Mouse (Mus musculus): ENCODE measurements at regions not wholly inside any gene's neighbourhood (a gene's known extent, or its start where the extent isn't known, plus 50 kb on each side); places are given as distances from the start of the nearest gene placed in this dataset.
"Not testable (repeated sequence)": the region's sequence is repeated elsewhere in the genome, so short reads cannot be mapped to it uniquely, and the experiment has no call there.

GRCm38 (mm10) chr12:98144464-98144863 is 114.8 kb downstream of the Galc start:
- WGBS: 54% methylated on average over 4 of the region's 4 CpGs
- no peak for ATAC-seq (ENCODE audit: extremely low read depth, insufficient number of reproducible peaks, low FRiP score, low TSS enrichment)

DNA sequence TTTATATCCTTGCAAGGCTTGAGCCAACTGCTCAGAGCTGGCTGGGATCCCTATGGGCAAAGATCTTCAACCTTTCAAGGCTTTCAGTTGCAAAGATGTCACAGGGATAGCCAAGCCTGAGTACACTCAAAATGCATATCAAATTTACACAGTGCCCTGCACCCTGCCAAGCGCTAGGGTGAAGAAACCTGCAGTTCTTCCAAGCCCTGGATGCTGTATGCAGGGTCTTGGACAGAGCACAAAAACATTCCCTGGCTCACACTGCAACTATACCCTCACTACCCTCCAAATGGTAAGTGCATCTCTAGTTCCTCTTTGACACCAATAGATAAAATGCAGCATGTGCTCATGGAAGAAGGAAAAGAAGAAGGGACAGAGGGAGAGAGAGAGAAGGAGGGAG is 116.1 kb downstream of the Galc start:
- Histone ChIP-seq H3K36me3 (no peaks in the 10 kb centered on the region), H3K9me3 (no peaks in the 10 kb centered on the region), H3K4me3 (no peak overlapping the region), H3K9ac (no peak overlapping the region), H3K4me2 (no peak overlapping the region), H3K4me1 (no peaks in the 10 kb centered on the region), H3K27ac (replicated peaks) (no peak overlapping the region), H3K27me3 (replicated peaks) (no peaks in the 10 kb centered on the region)
- 78% methylated on average over 1 of the region's 1 CpGs for WGBS
- no peak for ATAC-seq (ENCODE audit: extremely low read depth, insufficient number of reproducible peaks, low FRiP score, low TSS enrichment)

More at GRCm38 (mm10) chr12:98144464-98144863, 114.8 kb downstream of the Galc start:
- no peaks in the 10 kb centered on the region for H3K27me3 ChIP-seq (replicated peaks)
- H3K27ac ChIP-seq (replicated peaks): no peak overlapping the region
- H3K4me1 ChIP-seq: no peaks in the 10 kb centered on the region
- no peak overlapping the region for H3K4me2 ChIP-seq
- no peak overlapping the region for H3K4me3 ChIP-seq
- no peaks in the 10 kb centered on the region for H3K9me3 ChIP-seq
- no peaks in the 10 kb centered on the region for H3K36me3 ChIP-seq
- H3K9ac ChIP-seq: no peak overlapping the region

- not testable (repeated sequence) for H3K36me3 ChIP-seq; ATAC-seq (ENCODE audit: extremely low read depth, insufficient number of reproducible peaks, low FRiP score, low TSS enrichment); H3K4me1 ChIP-seq; H3K9ac ChIP-seq; H3K27me3 ChIP-seq (replicated peaks); H3K4me2 ChIP-seq; H3K27ac ChIP-seq (replicated peaks); H3K4me3 ChIP-seq; H3K9me3 ChIP-seq
- 78% methylated on average over 3 of the region's 3 CpGs for WGBS
Observed at GRCm38 (mm10) chr12:98139906-98140305, 119.4 kb downstream of the Galc start.

DNA sequence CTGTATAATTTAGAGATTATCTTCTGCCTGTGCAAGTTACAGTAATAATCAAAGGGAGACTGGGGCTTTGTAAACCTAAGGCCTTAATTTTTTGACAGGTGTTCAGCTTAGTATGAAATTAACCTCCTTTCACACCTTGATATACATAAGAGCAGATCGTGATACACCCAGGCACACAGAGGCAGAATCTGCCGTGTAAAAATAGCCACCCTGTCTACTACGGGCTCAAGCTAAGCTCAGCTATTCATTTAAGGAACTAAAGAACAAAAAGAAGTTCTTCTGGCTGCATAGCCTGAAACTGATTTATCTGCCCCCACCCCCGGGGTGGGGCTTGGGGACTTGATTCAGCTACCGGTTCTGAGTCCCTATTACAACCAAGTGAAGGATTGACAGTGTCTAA is 128.0 kb downstream of the Galc start:
- Histone ChIP-seq H3K9me3 (no peaks in the 10 kb centered on the region), H3K36me3 (no peaks in the 10 kb centered on the region), H3K4me2 (no peak overlapping the region), H3K9ac (no peak overlapping the region), H3K27ac (replicated peaks) (no peak overlapping the region), H3K4me1 (no peaks in the 10 kb centered on the region), H3K4me3 (no peak overlapping the region), H3K27me3 (replicated peaks) (no peaks in the 10 kb centered on the region)
- WGBS: 57% methylated on average over 5 of the region's 5 CpGs
- no peak for ATAC-seq (ENCODE audit: extremely low read depth, insufficient number of reproducible peaks, low FRiP score, low TSS enrichment)

GRCm38 (mm10) chr12:98123541-98123940 is 135.7 kb downstream of the Galc start:
- no peaks in the 10 kb centered on the region for H3K36me3 ChIP-seq
- no peak overlapping the region for H3K9ac ChIP-seq
- no peak overlapping the region for H3K27ac ChIP-seq (replicated peaks)
- H3K4me2 ChIP-seq: no peak overlapping the region
- no peaks in the 10 kb centered on the region for H3K27me3 ChIP-seq (replicated peaks)
- H3K9me3 ChIP-seq: no peaks in the 10 kb centered on the region
- no peaks in the 10 kb centered on the region for H3K4me1 ChIP-seq
- H3K4me3 ChIP-seq: no peak overlapping the region
- WGBS: 65% methylated on average over 3 of the region's 3 CpGs
- ATAC-seq (ENCODE audit: extremely low read depth, insufficient number of reproducible peaks, low FRiP score, low TSS enrichment): no peak

GRCm38 (mm10) chr12:98108039-98108438 is 151.2 kb downstream of the Galc start:
- no peaks in the 10 kb centered on the region for H3K36me3 ChIP-seq
- H3K27ac ChIP-seq (replicated peaks): no peak overlapping the region
- no peaks in the 10 kb centered on the region for H3K27me3 ChIP-seq (replicated peaks)
- H3K4me3 ChIP-seq: no peak overlapping the region
- H3K4me2 ChIP-seq: no peak overlapping the region
- H3K9me3 ChIP-seq: no peaks in the 10 kb centered on the region
- no peak overlapping the region for H3K9ac ChIP-seq
- 64% methylated on average over 9 of the region's 9 CpGs for WGBS
- no peaks in the 10 kb centered on the region for H3K4me1 ChIP-seq
- no peak for ATAC-seq (ENCODE audit: extremely low read depth, insufficient number of reproducible peaks, low FRiP score, low TSS enrichment)

DNA sequence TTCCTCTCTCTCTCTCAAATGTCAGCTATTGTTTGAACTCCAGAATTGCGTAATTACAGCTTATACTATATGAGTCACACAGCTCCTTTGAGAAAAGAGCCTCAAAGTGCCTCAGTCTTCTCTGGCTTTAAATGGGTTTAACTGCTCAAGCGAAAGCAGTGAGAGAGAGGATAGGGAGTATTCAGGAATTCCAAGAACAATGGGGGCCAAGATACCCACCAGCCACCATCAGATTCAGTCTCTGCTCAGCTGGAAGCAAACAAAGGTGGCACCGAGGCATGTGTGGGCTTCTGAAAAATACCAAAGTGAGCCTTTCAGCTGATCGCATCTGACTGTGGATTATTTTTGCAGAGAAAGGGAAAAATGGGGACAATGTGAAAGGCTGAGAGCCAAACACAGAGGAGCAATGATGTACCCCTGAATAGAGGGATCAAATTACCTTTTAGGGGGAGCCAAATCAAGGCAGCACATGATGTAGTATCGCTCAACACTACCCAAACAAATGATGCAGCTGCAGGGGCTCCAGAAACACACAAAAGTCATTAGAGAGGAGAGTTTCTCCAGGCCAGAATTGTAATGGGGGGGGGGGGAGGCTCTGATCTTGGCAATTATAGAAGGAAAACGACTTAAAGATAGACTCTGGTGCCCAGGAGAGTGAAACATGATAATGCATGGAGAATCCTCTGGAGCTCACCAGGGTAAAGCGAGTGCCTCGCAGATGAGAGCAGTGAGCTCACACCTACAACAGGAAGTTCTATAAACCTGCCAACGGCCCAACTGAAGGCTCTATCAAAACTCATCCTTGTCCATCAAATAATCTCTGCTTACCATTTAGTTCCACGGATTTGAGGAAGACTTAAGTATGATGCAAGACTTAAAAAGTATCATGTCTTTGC is 152.2 kb downstream of the Galc start:
- H3K9ac ChIP-seq: no peak overlapping the region
- H3K4me2 ChIP-seq: no peak overlapping the region
- H3K36me3 ChIP-seq: no peaks in the 10 kb centered on the region
- WGBS: 52% methylated on average over 10 of the region's 10 CpGs
- no peaks in the 10 kb centered on the region for H3K9me3 ChIP-seq
- H3K27me3 ChIP-seq (replicated peaks): no peaks in the 10 kb centered on the region
- H3K4me1 ChIP-seq: no peaks in the 10 kb centered on the region
- H3K4me3 ChIP-seq: no peak overlapping the region
- no peak for ATAC-seq (ENCODE audit: extremely low read depth, insufficient number of reproducible peaks, low FRiP score, low TSS enrichment)
- no peak overlapping the region for H3K27ac ChIP-seq (replicated peaks)

DNA sequence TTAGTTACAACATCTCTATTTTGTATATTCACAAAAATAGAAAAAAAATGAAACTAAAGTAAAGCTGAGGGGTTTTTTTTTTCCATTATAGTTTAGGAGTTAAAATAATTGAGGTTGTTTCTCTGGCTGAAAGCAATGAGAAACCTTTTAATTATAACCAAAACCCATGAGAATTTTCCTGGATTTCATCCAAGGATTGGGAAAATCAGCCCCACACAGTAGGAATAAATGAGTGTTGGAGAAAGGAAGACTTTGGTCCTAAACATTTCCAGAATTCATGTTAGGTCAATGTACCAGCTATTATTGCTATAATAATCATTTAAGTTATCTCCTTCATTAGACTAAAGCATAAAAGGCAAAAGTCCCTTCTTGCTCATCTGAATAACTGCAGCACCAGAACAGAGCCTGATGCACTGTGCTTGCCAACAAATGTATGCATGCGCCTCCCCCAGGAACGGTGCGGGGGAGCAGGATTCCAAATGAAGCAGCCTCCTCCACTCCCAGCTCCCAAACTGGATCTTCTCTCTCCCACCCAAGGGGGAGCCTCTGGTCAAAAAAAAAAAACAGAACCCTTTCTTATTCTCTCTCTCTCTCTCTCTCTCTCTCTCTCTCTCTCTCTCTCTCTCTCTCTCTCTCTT is 153.0 kb downstream of the Galc start:
- H3K4me1 ChIP-seq: no peaks in the 10 kb centered on the region
- H3K4me3 ChIP-seq: no peak overlapping the region
- H3K9me3 ChIP-seq: no peaks in the 10 kb centered on the region
- H3K27ac ChIP-seq (replicated peaks): no peak overlapping the region
- WGBS: 37% methylated on average over 3 of the region's 3 CpGs
- H3K4me2 ChIP-seq: no peak overlapping the region
- no peaks in the 10 kb centered on the region for H3K36me3 ChIP-seq
- no peak overlapping the region for H3K9ac ChIP-seq
- no peaks in the 10 kb centered on the region for H3K27me3 ChIP-seq (replicated peaks)
- ATAC-seq (ENCODE audit: extremely low read depth, insufficient number of reproducible peaks, low FRiP score, low TSS enrichment): no peak

DNA sequence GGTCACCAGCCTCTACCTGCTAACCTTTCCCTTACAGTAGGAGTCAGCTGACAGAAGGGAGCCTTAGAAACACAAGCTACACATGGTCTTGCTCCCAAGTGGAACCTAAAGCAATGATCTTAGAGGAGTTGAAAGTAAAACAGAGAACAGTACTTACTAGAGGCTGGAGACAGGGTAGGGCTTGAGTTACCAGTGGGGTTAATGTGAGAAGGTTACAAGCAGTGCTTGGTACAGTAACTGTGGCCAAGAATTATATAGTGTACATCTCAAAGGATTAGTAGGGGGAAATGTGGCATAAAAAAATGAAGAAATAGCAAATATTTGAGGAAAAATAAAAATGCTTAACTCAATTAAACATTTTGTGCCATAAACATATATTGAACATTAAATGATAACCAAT is 153.5 kb downstream of the Galc start:
- no peak overlapping the region for H3K27ac ChIP-seq (replicated peaks)
- no peaks in the 10 kb centered on the region for H3K36me3 ChIP-seq
- H3K4me2 ChIP-seq: no peak overlapping the region
- H3K4me3 ChIP-seq: no peak overlapping the region
- H3K27me3 ChIP-seq (replicated peaks): no peaks in the 10 kb centered on the region
- no peak for ATAC-seq (ENCODE audit: extremely low read depth, insufficient number of reproducible peaks, low FRiP score, low TSS enrichment)
- H3K4me1 ChIP-seq: no peaks in the 10 kb centered on the region
- no peak overlapping the region for H3K9ac ChIP-seq
- no peaks in the 10 kb centered on the region for H3K9me3 ChIP-seq

- no peak for ATAC-seq (ENCODE audit: extremely low read depth, insufficient number of reproducible peaks, low FRiP score, low TSS enrichment)
- no peak overlapping the region for H3K4me3 ChIP-seq
- H3K4me2 ChIP-seq: no peak overlapping the region
- H3K4me1 ChIP-seq: no peaks in the 10 kb centered on the region
- H3K9me3 ChIP-seq: peaks cover 11% of the 10 kb centered on the region; the same call in 1 of the 2 replicates
- no peak overlapping the region for H3K27ac ChIP-seq (replicated peaks)
- H3K27me3 ChIP-seq (replicated peaks): no peaks in the 10 kb centered on the region
- no peaks in the 10 kb centered on the region for H3K36me3 ChIP-seq
- WGBS: 53% methylated on average over 5 of the region's 5 CpGs
- H3K9ac ChIP-seq: no peak overlapping the region
Observed at GRCm38 (mm10) chr12:98090171-98090570, 169.1 kb downstream of the Galc start.

GRCm38 (mm10) chr12:98078351-98078750 is 180.9 kb downstream of the Galc start:
- no peaks in the 10 kb centered on the region for H3K4me1 ChIP-seq
- H3K9me3 ChIP-seq: no peaks in the 10 kb centered on the region
- WGBS: 98% methylated on average over 1 of the region's 1 CpGs
- no peak overlapping the region for H3K4me3 ChIP-seq
- H3K4me2 ChIP-seq: no peak overlapping the region
- H3K27ac ChIP-seq (replicated peaks): no peak overlapping the region
- no peaks in the 10 kb centered on the region for H3K36me3 ChIP-seq
- no peak overlapping the region for H3K9ac ChIP-seq
- no peak for ATAC-seq (ENCODE audit: extremely low read depth, insufficient number of reproducible peaks, low FRiP score, low TSS enrichment)
- H3K27me3 ChIP-seq (replicated peaks): no peaks in the 10 kb centered on the region

DNA sequence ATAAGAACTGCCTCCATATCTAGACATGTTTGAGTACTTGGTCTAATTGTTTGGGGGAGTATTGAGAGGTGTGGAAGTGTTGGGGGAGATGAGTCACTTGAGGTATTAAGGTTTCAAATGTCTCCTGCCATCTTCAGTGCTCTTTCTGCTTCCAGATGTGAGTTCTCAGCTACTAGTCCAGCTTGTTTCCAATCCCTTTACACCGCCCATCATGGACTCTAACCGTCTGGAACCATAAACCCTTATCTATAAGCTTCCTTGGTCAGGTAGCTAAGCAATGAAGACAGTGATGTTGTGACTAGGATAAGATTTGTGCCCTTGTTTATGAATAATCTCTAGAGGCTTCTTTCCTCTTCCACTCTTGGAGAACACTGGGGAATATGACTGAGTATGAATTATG is 183.7 kb downstream of the Galc start:
- Histone ChIP-seq H3K4me2 (no peak overlapping the region), H3K27me3 (replicated peaks) (no peaks in the 10 kb centered on the region), H3K36me3 (no peaks in the 10 kb centered on the region), H3K9me3 (no peaks in the 10 kb centered on the region), H3K27ac (replicated peaks) (no peak overlapping the region), H3K4me1 (no peaks in the 10 kb centered on the region), H3K4me3 (no peak overlapping the region), H3K9ac (no peak overlapping the region)
- no peak for ATAC-seq (ENCODE audit: extremely low read depth, insufficient number of reproducible peaks, low FRiP score, low TSS enrichment)
- 57% methylated on average over 2 of the region's 2 CpGs for WGBS

Measured in heart, embryonic 13.5 days (tissue).